Mouse (Mus musculus): ENCODE measurements around the gene P3h4. TPM values are rescaled to one million over a fixed set of nuclear protein-coding genes. Genes with fewer than 3 reads are reported as not detected.

The P3h4 gene
- polyA plus RNA-seq, 1 experiment from 2014 or later: 91.1 TPM

Small RNA genes within 50 kb of the gene (microRNA-seq; reads per million reads assigned to microRNA genes)
- gene Gm27374 (ENCODE audit: borderline number of aligned reads): not detected

Other genes starting within 250 kb of the P3h4 start
- not detected in 2 replicates for gene Krt9, start 221.6 kb downstream of the P3h4 start, polyA plus RNA-seq (2015; fragmentation: Nextera tagmentation; extraction: Ambion mirVana)
- gene Krt14, start 207.3 kb downstream of the P3h4 start, polyA plus RNA-seq (2015; fragmentation: Nextera tagmentation; extraction: Ambion mirVana): 1,122 and 1,244 TPM in 2 replicates
- gene Krt16, start 165.9 kb downstream of the P3h4 start, polyA plus RNA-seq (2015; fragmentation: Nextera tagmentation; extraction: Ambion mirVana): 6.9 and 7.0 TPM in 2 replicates
- gene Krt17, start 153.8 kb downstream of the P3h4 start, polyA plus RNA-seq (2015; fragmentation: Nextera tagmentation; extraction: Ambion mirVana): 399 and 504 TPM in 2 replicates
- gene Krt42, start 145.0 kb downstream of the P3h4 start, polyA plus RNA-seq (2015; fragmentation: Nextera tagmentation; extraction: Ambion mirVana): 0.25 and 0.37 TPM in 2 replicates
- gene Eif1, start 95.0 kb downstream of the P3h4 start, polyA plus RNA-seq (2015; fragmentation: Nextera tagmentation; extraction: Ambion mirVana): 1,638 and 1,748 TPM in 2 replicates
- gene Gast, start 80.4 kb downstream of the P3h4 start, polyA plus RNA-seq (2015; fragmentation: Nextera tagmentation; extraction: Ambion mirVana): 6.0 and 6.7 TPM in 2 replicates
- gene Hap1, start 58.7 kb downstream of the P3h4 start, polyA plus RNA-seq (2015; fragmentation: Nextera tagmentation; extraction: Ambion mirVana): 7.0 and 10.6 TPM in 2 replicates
- 232 and 256 TPM in 2 replicates for gene Jup, start 17.1 kb downstream of the P3h4 start, polyA plus RNA-seq (2015; fragmentation: Nextera tagmentation; extraction: Ambion mirVana)
- gene Fkbp10, start 861 bp upstream of the P3h4 start, polyA plus RNA-seq (2015; fragmentation: Nextera tagmentation; extraction: Ambion mirVana): 212 TPM in 2 replicates
- gene Nt5c3b, start 27.0 kb upstream of the P3h4 start, polyA plus RNA-seq (2015; fragmentation: Nextera tagmentation; extraction: Ambion mirVana): 134 and 135 TPM in 2 replicates
- gene Klhl10, start 27.1 kb upstream of the P3h4 start, polyA plus RNA-seq (2015; fragmentation: Nextera tagmentation; extraction: Ambion mirVana): 1.1 and 1.2 TPM in 2 replicates
- 8.2 and 9.9 TPM in 2 replicates for gene Klhl11, start 57.9 kb upstream of the P3h4 start, polyA plus RNA-seq (2015; fragmentation: Nextera tagmentation; extraction: Ambion mirVana)
- 137 and 152 TPM in 2 replicates for gene Acly, start 113.2 kb upstream of the P3h4 start, polyA plus RNA-seq (2015; fragmentation: Nextera tagmentation; extraction: Ambion mirVana)
- 3.9 and 6.0 TPM in 2 replicates for gene Ttc25, start 130.8 kb upstream of the P3h4 start, polyA plus RNA-seq (2015; fragmentation: Nextera tagmentation; extraction: Ambion mirVana)
- gene Cnp, start 160.1 kb upstream of the P3h4 start, polyA plus RNA-seq (2015; fragmentation: Nextera tagmentation; extraction: Ambion mirVana): 32.0 and 33.9 TPM in 2 replicates
- gene Nkiras2, start 204.4 kb upstream of the P3h4 start, polyA plus RNA-seq (2015; fragmentation: Nextera tagmentation; extraction: Ambion mirVana): 74.6 and 75.5 TPM in 2 replicates
- gene Dnajc7, start 205.3 kb upstream of the P3h4 start, polyA plus RNA-seq (2015; fragmentation: Nextera tagmentation; extraction: Ambion mirVana): 242 and 256 TPM in 2 replicates

All from embryonic facial prominence, embryonic 15.5 days (tissue).